Mouse (Mus musculus) erythroblast, adult 5-6 weeks (primary cell): ENCODE results near the gene H2-T24. TPM values are rescaled to one million over a fixed set of nuclear protein-coding genes. Genes with fewer than 3 reads are reported as not detected.
"Not testable (repeated sequence)": the region's sequence is repeated elsewhere in the genome, so short reads cannot be mapped to it uniquely, and the experiment has no call there.

Experiments used
- ATAC-seq: replicated peaks from 2 replicates; pipeline ENCODE4 v1.8.0; 2016; ENCODE audit warnings: moderate number of reproducible peaks, mild to moderate bottlenecking, moderate TSS enrichment, inconsistent platforms; ENCODE audit not compliant: poor library complexity, low FRiP score, severe bottlenecking
- total RNA-seq, 2 experiments: library from RNA; stranded (forward) in 1 of 2; stranded (reverse) in 1 of 2; fragments of 150-400 nt in 1 of 2; fragments of 200-764, 138-1000 nt in 1 of 2; gene quantifications; 2 replicates each; pipeline versions ENCODE4 v1.2.3 to v1.2.4; 2015 to 2017; ENCODE audit warnings: low replicate concordance in 2 of 2

The H2-T24 gene
- total RNA-seq (2015; ENCODE audit: low replicate concordance) (161 and 177 TPM in 2 replicates), total RNA-seq (2017; ENCODE audit: low replicate concordance) (587 and 609 TPM in 2 replicates)

GRCm38 (mm10) chr17:36020191-36021073, at the start of gene H2-T24:
Gene H2-T24, minus strand, starts transcription at chr17:36020560.
- ATAC-seq = peak; percentile 85

- peak; percentile 76 for ATAC-seq
These were observed 40.5 kb upstream of the H2-T24 start for GRCm38 (mm10) chr17:36060829-36061228.

- ATAC-seq = not testable (repeated sequence)
These were observed 38.0 kb upstream of the H2-T24 start, which contains the start of gene Gm11127 for GRCm38 (mm10) chr17:36058362-36058761. Gene Gm11127, minus strand, starts transcription at chr17:36058371.

- ATAC-seq = not testable (repeated sequence)
These were observed 37.6 kb upstream of the H2-T24 start for GRCm38 (mm10) chr17:36057927-36058326.

GRCm38 (mm10) chr17:36043286-36043685, 22.9 kb upstream of the H2-T24 start:
- ATAC-seq = no peak

DNA sequence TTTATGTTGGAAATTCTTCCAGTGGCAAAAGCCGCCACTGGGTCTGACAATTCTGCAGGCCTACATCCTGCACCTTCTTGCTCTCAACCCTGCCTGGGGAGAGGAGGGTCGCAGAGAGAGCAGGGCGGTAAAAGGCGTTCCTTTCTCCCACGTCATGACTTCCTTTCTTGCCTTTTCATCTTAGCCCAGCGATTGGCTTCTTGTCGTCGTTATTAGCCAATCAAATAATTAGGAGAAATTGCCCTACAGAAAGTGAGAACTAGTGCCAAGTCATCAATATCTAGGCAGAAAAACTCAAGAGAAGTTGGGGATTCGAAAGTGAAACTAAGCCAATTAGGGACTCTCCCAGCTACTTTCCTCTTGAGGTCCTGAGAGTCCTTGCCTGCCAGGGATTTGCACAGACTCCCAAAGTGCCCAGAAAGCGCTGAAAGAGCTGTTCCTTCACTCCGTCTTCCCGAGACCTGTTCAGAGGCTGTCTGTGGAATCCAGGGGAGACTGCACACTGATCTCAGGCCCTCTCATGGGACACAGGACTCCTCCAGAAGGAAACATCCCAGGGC, 22.3 kb upstream of the H2-T24 start, which contains the start of the genes H2-T22 and Gm6034:
TSS of gene H2-T22 (minus strand) at position 138 of the 560 bp plus-strand sequence.
TSS of gene Gm6034 (plus strand) at position 352 of the 560 bp plus-strand sequence.
- ATAC-seq = peak; percentile 94

DNA sequence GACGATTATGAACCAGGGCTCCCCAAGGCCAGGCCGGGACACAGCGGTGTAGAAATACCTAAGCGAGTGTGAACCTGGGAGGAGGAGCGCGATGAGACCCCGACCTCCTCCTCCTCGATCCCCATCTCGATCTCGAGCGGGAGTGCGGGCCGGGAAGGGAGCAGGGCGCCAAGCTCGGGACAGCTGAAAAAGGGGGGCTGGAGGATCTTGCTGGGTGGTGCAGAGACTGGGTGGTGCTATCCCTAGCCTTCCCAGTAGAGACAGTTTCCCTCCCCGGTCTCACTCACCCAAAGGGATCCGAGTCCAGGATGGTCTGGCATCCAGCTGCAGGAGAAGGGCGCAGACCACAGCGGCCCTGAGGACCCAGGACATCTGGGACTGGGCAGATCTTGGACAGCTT, 21.7 kb upstream of the H2-T24 start:
- ATAC-seq = peak; percentile 37

DNA sequence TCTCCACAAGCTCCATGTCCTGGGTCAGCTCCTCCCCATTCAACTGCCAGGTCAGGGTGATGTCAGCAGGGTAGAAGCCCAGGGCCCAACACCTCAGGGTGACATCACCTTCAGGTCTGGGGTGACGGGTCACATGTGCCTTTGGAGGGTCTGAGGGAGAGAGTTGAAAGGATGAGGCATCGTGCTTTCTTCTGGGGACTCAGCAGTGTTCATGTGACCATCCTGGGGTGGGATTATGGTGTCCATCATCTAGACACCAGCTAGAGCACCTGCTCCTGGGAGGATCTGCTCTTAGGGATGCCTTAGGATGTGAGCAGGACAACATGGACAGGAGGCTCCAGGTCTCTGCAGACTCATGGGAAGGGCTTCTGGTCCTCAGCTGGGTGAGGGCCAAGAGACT, 20.2 kb upstream of the H2-T24 start:
- not testable (repeated sequence) for ATAC-seq

GRCm38 (mm10) chr17:36036126-36036525, 15.8 kb upstream of the H2-T24 start:
- ATAC-seq = not testable (repeated sequence)

- peak; percentile 68 for ATAC-seq
These were observed 14.8 kb upstream of the H2-T24 start for GRCm38 (mm10) chr17:36035010-36035638.

DNA sequence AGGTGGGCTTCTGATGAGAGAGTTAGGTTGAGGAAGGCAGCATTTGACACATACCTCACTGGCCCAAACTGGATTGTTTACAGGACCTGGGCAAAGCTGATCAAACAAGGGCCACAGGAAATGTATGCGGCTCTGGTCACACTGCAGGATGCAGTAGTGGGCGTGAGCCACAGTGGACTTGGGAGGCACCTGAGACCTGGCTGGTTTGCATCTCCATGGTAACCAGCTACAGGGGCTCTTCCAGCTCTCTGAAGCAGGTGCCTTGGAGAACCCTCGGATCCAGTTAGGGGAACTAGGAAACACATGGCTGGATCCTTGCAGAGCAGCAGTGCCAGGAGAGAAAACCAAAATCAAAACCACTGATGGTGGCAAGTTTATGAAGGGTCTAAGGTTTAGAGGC, 14.2 kb upstream of the H2-T24 start:
- ATAC-seq = not testable (repeated sequence)

- ATAC-seq = peak; percentile 68
These were observed 12.1 kb upstream of the H2-T24 start, which contains the start of gene H2-T23 for GRCm38 (mm10) chr17:36032351-36032875. Gene H2-T23, minus strand, starts transcription at chr17:36032855.

- peak; percentile 79 for ATAC-seq
These were observed 11.4 kb upstream of the H2-T24 start for GRCm38 (mm10) chr17:36031583-36032331.

DNA sequence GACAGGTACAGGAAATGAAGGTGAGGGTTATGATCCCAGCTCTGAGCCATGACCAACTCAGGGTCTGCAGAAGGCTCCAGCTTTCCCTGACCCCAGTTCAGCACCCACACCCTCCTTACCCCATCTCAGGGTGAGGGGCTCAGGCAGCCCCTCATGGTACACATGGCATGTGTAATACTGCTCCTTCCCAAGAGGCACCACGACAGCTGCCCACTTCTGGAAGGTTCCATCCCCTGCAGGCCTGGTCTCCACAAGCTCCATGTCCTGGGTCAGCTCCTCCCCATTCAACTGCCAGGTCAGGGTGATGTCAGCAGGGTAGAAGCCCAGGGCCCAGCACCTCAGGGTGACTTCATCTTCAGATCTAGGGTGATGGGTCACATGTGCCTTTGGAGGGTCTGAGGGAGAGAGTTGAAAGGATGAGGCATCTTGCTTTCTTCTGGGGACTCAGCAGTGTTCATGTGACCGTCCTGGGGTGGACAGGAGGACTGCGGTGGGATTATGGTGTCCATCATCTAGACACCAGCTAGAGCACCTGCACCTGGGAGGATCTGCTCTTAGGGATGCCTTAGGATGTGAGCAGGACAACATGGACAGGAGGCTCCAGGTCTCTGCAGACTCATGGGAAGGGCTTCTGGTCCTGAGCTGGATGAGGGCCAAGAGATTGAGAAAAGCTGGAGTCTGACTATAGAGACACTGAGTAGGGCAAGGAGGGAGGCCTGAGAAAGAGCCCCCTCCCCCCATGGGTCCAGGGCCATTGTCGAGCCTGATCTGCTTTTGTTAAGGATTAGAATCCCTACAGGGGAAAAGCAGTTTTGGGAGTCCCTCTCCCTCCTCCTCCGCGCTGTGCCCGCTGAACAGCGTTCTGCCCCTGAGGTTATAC, 10.6 kb upstream of the H2-T24 start:
- ATAC-seq = not testable (repeated sequence)

- ATAC-seq = peak; percentile 78
These were observed 9.8 kb upstream of the H2-T24 start for GRCm38 (mm10) chr17:36030046-36030702.

- ATAC-seq = no peak
These were observed 8.7 kb upstream of the H2-T24 start for GRCm38 (mm10) chr17:36028879-36029619.

DNA sequence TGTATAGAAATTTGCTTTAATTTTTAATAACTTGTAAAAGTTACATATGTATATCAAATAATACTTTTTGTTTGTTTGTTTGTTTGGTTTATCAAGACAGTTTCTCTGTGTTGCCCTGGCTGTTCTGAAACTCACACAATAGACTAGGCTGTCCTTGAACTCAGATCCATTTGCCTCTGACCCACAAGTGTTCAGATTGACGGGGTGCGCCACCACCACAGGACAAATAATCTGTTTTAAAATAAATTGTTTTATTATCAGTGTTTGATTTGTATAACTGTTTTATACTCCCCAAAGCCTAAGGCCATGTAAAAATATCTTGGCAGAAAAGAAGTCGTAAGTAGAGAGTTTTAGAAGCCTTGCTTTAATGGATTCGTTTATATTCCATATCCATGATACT, 7.3 kb upstream of the H2-T24 start:
- ATAC-seq = no peak
